Mouse (Mus musculus): ENCODE measurements around the gene Rab22a. TPM values are rescaled to one million over a fixed set of nuclear protein-coding genes. Genes with fewer than 3 reads are reported as not detected.

The Rab22a gene
- polyA plus RNA-seq, 1 experiment from 2014 or later = 33.5 TPM

DNA sequence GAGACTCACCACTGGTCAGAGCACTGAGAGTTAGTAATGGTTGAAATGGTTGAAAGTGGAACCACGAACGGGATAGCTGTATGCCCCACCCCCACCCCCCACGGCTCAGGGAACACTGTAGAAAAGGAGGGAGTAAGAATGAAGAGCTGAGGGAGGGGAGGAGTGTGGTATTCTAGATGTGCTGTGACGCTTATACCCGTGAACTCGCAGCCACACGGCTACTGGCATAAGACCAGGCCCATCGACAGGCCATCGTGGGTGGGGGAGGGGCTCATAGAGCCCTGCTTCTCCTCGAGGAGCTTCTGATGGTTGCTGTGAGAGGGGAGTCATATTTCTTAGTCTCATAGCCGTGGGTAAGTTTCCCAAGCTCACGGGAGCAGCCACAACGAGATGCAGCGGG lies 64.8 kb downstream of the Rab22a start:
- WGBS = 57% methylated on average over 14 of the region's 14 CpGs
- Histone ChIP-seq H3K4me2 (ENCODE audit: low read length) (no peak overlapping the region), H3K4me3 (ENCODE audit: low read depth, low read length) (no peak overlapping the region), H3K27ac (ENCODE audit: low read length) (no peak overlapping the region), H3K9me3 (replicated peaks; ENCODE audit: control insufficient read depth, low read length, poor library complexity, severe bottlenecking) (no peaks in the 10 kb centered on the region), H3K27me3 (ENCODE audit: control insufficient read depth, insufficient read depth, low read depth, low read length) (no peaks in the 10 kb centered on the region), H3K4me1 (ENCODE audit: control insufficient read depth, insufficient read depth, low read length) (no peaks in the 10 kb centered on the region), H3K9ac (ENCODE audit: low read depth, low read length) (no peak overlapping the region), H3K36me3 (ENCODE audit: control insufficient read depth, insufficient read depth, low read length) (no peaks in the 10 kb centered on the region)
- ATAC-seq = 0 out of 2 replicates have a peak, but pooled peaks have one; percentile 20

DNA sequence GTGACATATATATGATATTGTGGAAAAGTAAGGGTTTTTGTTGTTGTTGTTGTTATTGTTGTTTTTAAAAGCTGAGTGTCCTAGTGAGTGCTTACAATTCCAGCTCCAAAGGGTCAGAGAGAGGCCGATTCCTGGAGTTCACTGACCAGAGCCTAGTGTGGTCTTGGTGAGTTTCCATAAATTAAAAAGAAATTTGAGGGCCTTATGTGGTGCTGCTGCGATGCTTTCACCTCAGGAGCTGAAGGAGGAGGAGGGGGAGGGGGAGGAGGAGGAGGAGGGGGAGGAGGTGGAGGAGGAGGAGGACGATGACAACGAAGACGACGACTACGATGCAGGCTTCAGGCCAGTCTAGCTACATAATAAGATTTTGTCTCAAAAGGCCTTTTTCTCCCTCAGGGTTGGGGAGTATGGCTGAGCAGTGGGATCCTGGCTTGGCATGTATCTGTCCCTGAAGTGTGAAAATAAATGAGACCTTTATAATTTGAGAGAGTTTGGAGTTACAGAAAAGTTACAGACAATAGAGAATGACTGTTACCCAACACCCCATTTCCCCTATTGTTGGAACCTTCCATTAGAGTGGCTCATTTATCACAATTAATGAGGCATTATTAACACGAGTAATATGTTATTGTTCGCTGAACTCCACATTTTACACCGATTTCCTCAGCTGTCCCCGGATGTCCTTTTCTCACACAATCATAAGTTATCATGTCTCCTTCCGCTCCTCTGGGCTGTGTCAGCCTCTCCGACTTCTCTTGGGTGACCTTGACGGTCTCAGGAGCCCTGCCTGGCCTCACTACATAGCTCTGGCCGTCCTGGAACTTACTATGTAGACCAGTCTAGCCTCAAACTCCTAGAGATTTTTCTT lies 65.6 kb downstream of the Rab22a start:
- no peak overlapping the region for H3K9ac ChIP-seq (ENCODE audit: low read depth, low read length)
- 69% methylated on average over 14 of the region's 15 CpGs for WGBS

DNA sequence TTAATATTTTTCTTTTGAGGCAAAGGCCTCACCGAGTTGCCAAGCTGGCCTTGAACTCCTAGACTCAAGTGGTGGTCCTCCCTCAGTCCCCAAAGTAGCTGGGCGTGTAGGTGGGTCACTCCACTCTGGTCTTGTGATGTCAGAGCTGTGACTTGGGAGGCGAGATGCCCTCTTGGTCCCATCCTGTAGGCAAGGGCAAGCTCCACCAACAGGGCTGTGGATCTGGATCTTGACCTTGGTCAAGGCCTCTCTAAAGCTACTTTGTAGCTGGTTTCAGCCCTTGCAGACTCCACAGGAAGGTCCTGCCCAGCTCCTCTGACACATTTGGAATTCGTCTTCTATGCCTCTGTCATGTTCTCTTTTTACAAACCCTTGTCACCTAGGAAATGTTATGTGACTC lies 66.3 kb downstream of the Rab22a start:
- no peak for ATAC-seq
- Histone ChIP-seq H3K27me3 (ENCODE audit: control insufficient read depth, insufficient read depth, low read depth, low read length) (no peaks in the 10 kb centered on the region), H3K9me3 (replicated peaks; ENCODE audit: control insufficient read depth, low read length, poor library complexity, severe bottlenecking) (no peaks in the 10 kb centered on the region), H3K4me1 (ENCODE audit: control insufficient read depth, insufficient read depth, low read length) (0 out of 2 replicates have a peak, but pooled peaks cover 4% of the 10 kb centered on the region), H3K27ac (ENCODE audit: low read length) (no peak overlapping the region), H3K4me2 (ENCODE audit: low read length) (no peak overlapping the region), H3K4me3 (ENCODE audit: low read depth, low read length) (no peak overlapping the region), H3K9ac (ENCODE audit: low read depth, low read length) (no peak overlapping the region), H3K36me3 (ENCODE audit: control insufficient read depth, insufficient read depth, low read length) (no peaks in the 10 kb centered on the region)
- WGBS = 82% methylated on average over 4 of the region's 4 CpGs

More for the DNA sequence above, 65.6 kb downstream of the Rab22a start:
- H3K4me2 ChIP-seq (ENCODE audit: low read length) = no peak overlapping the region
- no peaks in the 10 kb centered on the region for H3K4me1 ChIP-seq (ENCODE audit: control insufficient read depth, insufficient read depth, low read length)
- no peaks in the 10 kb centered on the region for H3K27me3 ChIP-seq (ENCODE audit: control insufficient read depth, insufficient read depth, low read depth, low read length)
- H3K9me3 ChIP-seq (replicated peaks; ENCODE audit: control insufficient read depth, low read length, poor library complexity, severe bottlenecking) = no peaks in the 10 kb centered on the region
- no peak overlapping the region for H3K27ac ChIP-seq (ENCODE audit: low read length)
- no peaks in the 10 kb centered on the region for H3K36me3 ChIP-seq (ENCODE audit: control insufficient read depth, insufficient read depth, low read length)
- ATAC-seq = no peak
- H3K4me3 ChIP-seq (ENCODE audit: low read depth, low read length) = no peak overlapping the region

DNA sequence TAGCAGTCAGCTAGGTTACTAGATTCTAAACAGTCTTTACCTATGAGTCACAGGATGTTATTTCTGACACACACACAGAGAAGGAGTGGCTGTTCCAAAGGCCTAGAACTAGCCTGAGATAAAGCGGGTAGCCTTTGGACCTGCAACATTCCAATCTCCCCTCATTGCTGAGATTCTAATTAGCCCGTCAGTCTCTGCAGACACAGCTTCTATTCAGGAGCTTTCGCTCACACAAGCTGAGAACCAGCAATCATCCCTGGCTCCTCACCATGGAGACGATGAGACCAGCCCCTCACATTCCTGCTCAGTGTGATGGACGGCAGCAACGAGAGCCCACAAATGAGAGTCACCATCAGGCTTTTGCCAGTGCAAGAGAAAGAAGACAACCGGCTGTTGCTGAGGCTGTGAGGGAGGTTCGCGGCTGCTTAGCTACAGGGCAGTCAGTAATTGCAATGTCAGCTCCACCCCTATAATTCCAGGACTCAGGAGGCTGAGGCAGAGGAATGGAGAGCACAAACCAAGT lies 70.9 kb downstream of the Rab22a start:
- H3K9me3 ChIP-seq (replicated peaks; ENCODE audit: control insufficient read depth, low read length, poor library complexity, severe bottlenecking) = no peaks in the 10 kb centered on the region
- H3K4me3 ChIP-seq (ENCODE audit: low read depth, low read length) = no peak overlapping the region
- H3K4me1 ChIP-seq (ENCODE audit: control insufficient read depth, insufficient read depth, low read length) = 0 out of 2 replicates have a peak, but pooled peaks cover 7% of the 10 kb centered on the region
- H3K9ac ChIP-seq (ENCODE audit: low read depth, low read length) = no peak overlapping the region; the same call in 1 of the 2 replicates
- peak overlapping the region; percentile 25; the same call in 1 of the 2 replicates for H3K4me2 ChIP-seq (ENCODE audit: low read length)
- no peaks in the 10 kb centered on the region for H3K36me3 ChIP-seq (ENCODE audit: control insufficient read depth, insufficient read depth, low read length)
- peak overlapping the region; percentile 35; the same call in 1 of the 2 replicates for H3K27ac ChIP-seq (ENCODE audit: low read length)
- peak; percentile 74 for ATAC-seq
- no peaks in the 10 kb centered on the region for H3K27me3 ChIP-seq (ENCODE audit: control insufficient read depth, insufficient read depth, low read depth, low read length)
- 5% methylated on average over 9 of the region's 9 CpGs for WGBS

DNA sequence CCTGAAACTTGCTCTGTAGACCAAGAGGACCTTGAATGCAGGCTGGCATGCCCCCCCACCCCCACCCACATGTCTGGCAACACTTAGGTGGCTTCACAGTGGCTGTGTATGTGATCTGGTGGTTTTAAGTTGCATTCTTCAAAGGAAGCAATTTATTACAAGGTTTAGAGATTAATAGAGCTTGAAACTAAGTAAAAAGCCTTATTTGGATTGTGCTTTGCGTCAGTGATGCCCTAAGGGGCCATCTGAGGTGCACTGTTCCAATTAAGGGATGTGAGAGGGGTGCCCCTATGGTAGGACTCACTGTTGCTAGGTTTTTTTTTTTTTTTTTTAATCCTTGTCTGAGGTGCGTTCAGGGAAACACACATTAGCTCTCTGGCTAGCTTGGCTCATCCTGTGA lies 74.9 kb downstream of the Rab22a start:
- Histone ChIP-seq H3K4me1 (ENCODE audit: control insufficient read depth, insufficient read depth, low read length) (peaks cover 22% of the 10 kb centered on the region), H3K27ac (ENCODE audit: low read length) (no peak overlapping the region), H3K4me2 (ENCODE audit: low read length) (no peak overlapping the region), H3K36me3 (ENCODE audit: control insufficient read depth, insufficient read depth, low read length) (no peaks in the 10 kb centered on the region), H3K9ac (ENCODE audit: low read depth, low read length) (no peak overlapping the region), H3K9me3 (replicated peaks; ENCODE audit: control insufficient read depth, low read length, poor library complexity, severe bottlenecking) (no peaks in the 10 kb centered on the region), H3K27me3 (ENCODE audit: control insufficient read depth, insufficient read depth, low read depth, low read length) (no peaks in the 10 kb centered on the region), H3K4me3 (ENCODE audit: low read depth, low read length) (no peak overlapping the region)
- 66% methylated on average over 2 of the region's 2 CpGs for WGBS
- ATAC-seq = no peak

DNA sequence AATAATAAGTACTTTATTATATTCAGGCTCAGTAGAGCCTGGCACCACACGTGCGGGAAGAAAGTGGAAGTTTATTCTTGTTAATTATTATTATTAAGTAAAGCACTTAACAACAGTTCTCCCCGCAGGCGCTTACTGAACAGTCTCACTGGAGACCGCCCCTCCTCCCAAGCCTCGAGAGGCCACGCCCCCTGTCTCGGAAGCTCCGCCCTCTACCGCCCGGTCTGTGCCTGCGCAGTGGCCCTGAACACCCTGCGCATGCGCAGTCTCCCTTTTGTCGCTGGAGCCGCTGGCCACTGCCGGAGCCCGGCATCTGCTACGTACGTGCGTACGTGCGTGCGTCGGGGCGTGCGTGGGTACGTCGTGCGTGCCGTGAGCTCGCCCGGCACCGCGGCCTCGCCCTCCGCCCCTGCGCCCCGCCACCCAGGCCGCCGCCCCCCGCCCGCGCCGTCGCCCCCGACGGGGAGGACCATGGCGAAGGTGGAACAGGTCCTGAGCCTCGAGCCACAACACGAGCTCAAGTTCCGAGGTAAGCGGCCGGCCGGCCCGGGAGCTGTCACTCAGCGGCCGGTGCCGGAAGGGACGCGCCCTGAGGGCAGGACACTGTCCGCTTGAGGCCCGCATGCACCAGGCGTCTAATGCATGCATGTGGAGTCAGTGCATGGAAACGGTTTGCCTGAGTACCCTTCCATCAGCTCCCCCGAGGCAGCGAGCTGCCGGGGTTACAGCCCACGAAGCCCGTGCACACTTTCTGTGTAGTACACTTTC lies 77.8 kb downstream of the Rab22a start, which contains the start of gene Vapb:
TSS of gene Vapb (plus strand) at position 290 of the 768 bp plus-strand sequence.
- H3K27me3 ChIP-seq (ENCODE audit: control insufficient read depth, insufficient read depth, low read depth, low read length) = no peaks in the 10 kb centered on the region
- H3K36me3 ChIP-seq (ENCODE audit: control insufficient read depth, insufficient read depth, low read length) = no peaks in the 10 kb centered on the region
- ATAC-seq = peak; percentile 97
- WGBS = under 1% methylated on average over 68 of the region's 70 CpGs
- peak within 1 kb of the TSS; percentile 83 for H3K27ac ChIP-seq (ENCODE audit: low read length)
- H3K9me3 ChIP-seq (replicated peaks; ENCODE audit: control insufficient read depth, low read length, poor library complexity, severe bottlenecking) = no peaks in the 10 kb centered on the region
- H3K4me2 ChIP-seq (ENCODE audit: low read length) = peak within 1 kb of the TSS; percentile 90
- peaks cover 20% of the 10 kb centered on the region for H3K4me1 ChIP-seq (ENCODE audit: control insufficient read depth, insufficient read depth, low read length)
- H3K9ac ChIP-seq (ENCODE audit: low read depth, low read length) = peak within 1 kb of the TSS; percentile 91
- H3K4me3 ChIP-seq (ENCODE audit: low read depth, low read length) = peak within 1 kb of the TSS; percentile 97

DNA sequence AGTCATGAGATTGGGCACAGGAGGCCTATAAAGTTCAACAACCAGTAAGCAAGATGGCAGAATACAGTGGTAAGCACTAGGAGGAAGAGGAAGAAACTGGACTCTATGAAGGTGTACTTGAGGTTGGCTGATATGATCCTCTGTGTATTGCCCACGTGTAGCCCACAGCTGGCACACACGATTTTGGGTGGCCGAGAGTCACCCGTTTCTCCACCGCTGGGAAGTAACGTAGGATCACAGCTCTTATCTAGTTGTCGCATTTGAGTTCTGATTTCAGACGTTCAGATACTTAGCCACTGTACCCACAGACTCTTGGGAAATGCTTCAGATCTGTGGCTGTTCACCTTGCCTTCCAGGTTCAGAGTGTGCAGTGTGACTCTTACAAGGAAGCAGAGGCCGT lies 78.7 kb downstream of the Rab22a start:
- peaks cover 20% of the 10 kb centered on the region for H3K4me1 ChIP-seq (ENCODE audit: control insufficient read depth, insufficient read depth, low read length)
- no peaks in the 10 kb centered on the region for H3K36me3 ChIP-seq (ENCODE audit: control insufficient read depth, insufficient read depth, low read length)
- no peaks in the 10 kb centered on the region for H3K9me3 ChIP-seq (replicated peaks; ENCODE audit: control insufficient read depth, low read length, poor library complexity, severe bottlenecking)
- 88% methylated on average over 9 of the region's 9 CpGs for WGBS
- H3K27me3 ChIP-seq (ENCODE audit: control insufficient read depth, insufficient read depth, low read depth, low read length) = no peaks in the 10 kb centered on the region
- peak overlapping the region; percentile 97 for H3K4me3 ChIP-seq (ENCODE audit: low read depth, low read length)
- peak overlapping the region; percentile 91 for H3K9ac ChIP-seq (ENCODE audit: low read depth, low read length)
- ATAC-seq = no peak
- peak overlapping the region; percentile 90 for H3K4me2 ChIP-seq (ENCODE audit: low read length)
- no peak overlapping the region for H3K27ac ChIP-seq (ENCODE audit: low read length)

DNA sequence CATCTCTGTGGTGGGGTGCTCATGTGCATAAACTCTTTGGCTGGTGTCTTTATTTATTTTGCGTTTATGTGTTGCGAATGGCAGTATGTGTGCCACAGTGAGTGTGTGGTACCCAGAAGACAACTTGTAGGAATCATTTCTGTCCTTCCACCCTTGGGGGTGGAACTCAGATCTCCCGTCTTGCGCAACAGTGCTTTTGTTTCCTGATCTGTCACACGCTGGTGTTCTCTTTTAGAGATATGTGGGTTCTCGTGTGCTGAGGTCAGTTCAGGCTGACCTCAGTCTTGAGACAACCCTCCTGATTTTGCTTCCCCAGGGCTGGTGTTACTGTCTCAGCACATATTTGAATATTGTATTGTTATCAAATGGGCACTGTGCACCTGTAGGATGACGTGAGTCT lies 79.5 kb downstream of the Rab22a start:
- H3K4me3 ChIP-seq (ENCODE audit: low read depth, low read length) = no peak overlapping the region
- H3K9me3 ChIP-seq (replicated peaks; ENCODE audit: control insufficient read depth, low read length, poor library complexity, severe bottlenecking) = no peaks in the 10 kb centered on the region
- 94% methylated on average over 7 of the region's 7 CpGs for WGBS
- peaks cover 20% of the 10 kb centered on the region for H3K4me1 ChIP-seq (ENCODE audit: control insufficient read depth, insufficient read depth, low read length)
- no peak for ATAC-seq
- H3K9ac ChIP-seq (ENCODE audit: low read depth, low read length) = no peak overlapping the region
- H3K4me2 ChIP-seq (ENCODE audit: low read length) = no peak overlapping the region
- H3K27me3 ChIP-seq (ENCODE audit: control insufficient read depth, insufficient read depth, low read depth, low read length) = no peaks in the 10 kb centered on the region
- H3K27ac ChIP-seq (ENCODE audit: low read length) = no peak overlapping the region
- H3K36me3 ChIP-seq (ENCODE audit: control insufficient read depth, insufficient read depth, low read length) = no peaks in the 10 kb centered on the region

All from midbrain, embryonic 16.5 days (tissue).